Mouse (Mus musculus): Measurements from ENCODE around the gene Cd247. TPM values are rescaled to one million over a fixed set of nuclear protein-coding genes. Genes with fewer than 3 reads are reported as not detected.

Gene Cd247
- polyA plus RNA-seq, 1 experiment, result 0.29 TPM

DNA sequence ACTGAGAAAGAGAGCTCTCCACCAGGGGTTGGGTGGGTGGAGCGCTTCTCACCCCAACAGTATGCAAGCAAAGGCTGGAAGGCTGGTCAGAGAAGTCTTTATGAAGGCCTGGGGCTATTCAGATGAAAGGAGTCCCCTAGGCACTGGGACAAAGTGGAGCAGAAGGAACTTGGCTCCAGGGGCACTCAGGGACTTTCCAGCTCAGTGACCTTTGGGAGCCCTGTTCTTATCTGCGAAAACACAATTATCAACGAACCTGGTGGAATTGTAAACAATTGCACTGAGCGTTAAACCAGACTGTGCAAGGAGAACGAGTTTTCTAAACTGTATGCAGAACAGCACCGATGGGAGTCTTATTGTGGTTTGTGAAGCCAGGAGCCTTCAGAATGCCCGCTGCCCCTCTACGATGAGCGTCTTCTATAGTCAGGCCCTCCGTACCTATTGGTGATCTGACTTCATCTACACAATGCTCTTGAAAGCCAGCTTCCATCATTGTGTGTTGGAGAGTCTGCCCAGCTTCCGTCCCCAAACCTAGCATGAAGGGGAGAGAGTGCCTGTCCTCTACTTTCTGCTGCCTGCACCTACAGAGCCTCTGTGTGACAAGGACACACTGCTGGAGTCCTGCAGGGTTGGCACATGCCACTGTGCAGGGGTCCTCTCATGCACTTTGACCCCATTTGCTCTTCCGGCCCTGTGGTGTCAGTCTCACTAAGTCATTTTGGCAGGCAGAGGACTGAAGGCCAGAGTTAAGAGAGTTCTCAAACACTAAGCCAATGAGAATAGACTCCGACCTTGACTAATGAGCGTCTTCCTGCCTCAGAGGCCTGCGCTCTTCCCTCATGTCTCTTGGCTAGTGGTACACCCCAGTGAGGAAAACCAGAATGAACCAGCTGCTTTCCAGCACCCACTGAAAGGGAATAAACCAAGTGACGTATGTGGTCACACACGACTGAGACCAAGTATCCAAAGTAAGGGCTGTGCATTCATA lies 61.3 kb downstream of the Cd247 start:
- no peaks in the 10 kb centered on the region; the same call in 1 of the 2 replicates for H3K27me3 ChIP-seq (ENCODE audit: control insufficient read depth, insufficient read depth, low read length)
- TF ChIP-seq CTCF (IDR thresholded peaks at IDR 0.05; ENCODE audit: borderline replicate concordance, insufficient read depth, low read depth, low read length) (no peak), POLR2A (IDR thresholded peaks at IDR 0.05; ENCODE audit: borderline replicate concordance, insufficient read depth, low read length) (no peak)
- DNase-seq, result no peak
- H3K4me3 ChIP-seq (replicated peaks; ENCODE audit: insufficient read depth, low read depth, low read length), result no peak overlapping the region
- H3K4me1 ChIP-seq (ENCODE audit: control insufficient read depth, insufficient read depth, low read length), result no peaks in the 10 kb centered on the region
- WGBS, result 88% methylated on average over 17 of the region's 17 CpGs
- no peak overlapping the region for H3K27ac ChIP-seq (ENCODE audit: insufficient read depth, low read length)

DNA sequence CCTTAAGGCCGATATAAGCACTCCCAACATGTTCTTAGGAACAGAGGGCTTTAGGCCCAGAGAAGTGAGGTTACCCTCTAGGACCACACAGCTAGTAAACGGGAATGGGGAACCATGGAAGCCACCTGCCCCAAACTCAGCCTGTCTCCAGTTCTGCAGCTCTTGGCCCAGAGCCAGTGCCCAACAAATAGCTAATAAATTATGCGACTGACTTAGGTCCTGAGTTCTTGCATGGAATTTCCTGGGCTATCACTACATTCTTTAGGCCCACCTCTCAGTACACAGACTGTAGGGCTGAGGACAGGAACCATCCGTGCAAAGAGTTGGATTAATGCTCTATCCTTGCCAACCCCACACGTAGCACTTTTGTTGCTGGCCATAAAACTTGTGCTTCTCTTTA lies 63.6 kb downstream of the Cd247 start:
- WGBS, result 48% methylated on average over 5 of the region's 5 CpGs
- DNase-seq, result no peak
- H3K4me3 ChIP-seq (replicated peaks; ENCODE audit: insufficient read depth, low read depth, low read length), result no peak overlapping the region
- H3K4me1 ChIP-seq (ENCODE audit: control insufficient read depth, insufficient read depth, low read length), result no peaks in the 10 kb centered on the region
- H3K27ac ChIP-seq (ENCODE audit: insufficient read depth, low read length), result no peak overlapping the region
- H3K27me3 ChIP-seq (ENCODE audit: control insufficient read depth, insufficient read depth, low read length), result no peaks in the 10 kb centered on the region
- TF ChIP-seq CTCF (IDR thresholded peaks at IDR 0.05; ENCODE audit: borderline replicate concordance, insufficient read depth, low read depth, low read length) (no peak), POLR2A (IDR thresholded peaks at IDR 0.05; ENCODE audit: borderline replicate concordance, insufficient read depth, low read length) (no peak)

DNA sequence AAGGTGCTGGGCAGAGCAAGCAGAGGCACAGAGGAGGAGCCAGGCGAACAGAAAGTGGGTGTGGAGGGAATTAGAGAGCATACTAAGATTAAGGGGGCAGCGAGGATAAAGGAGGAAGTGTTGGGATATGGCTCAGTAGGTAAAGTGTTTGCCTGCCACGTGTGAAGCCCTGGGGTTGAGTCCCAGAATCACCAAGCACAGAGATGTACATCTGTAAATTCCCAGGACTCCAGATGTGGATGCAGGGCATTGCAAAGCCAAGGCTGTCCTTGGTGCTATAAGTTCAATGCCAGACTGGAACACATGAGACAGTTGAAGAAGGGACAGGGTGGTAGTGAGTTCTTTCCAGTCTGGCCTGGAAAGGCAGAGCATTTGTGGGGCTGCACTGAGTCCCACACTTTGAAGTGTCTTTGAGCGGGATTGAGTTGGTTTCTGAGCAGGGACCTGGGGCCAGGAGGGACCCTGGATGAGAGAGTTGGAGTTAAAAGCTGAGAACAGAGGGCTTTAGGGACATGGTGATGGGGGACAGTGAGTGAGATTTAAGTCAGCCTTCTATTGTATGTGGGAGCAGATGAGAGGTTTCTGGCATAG lies 64.7 kb downstream of the Cd247 start:
- 74% methylated on average over 4 of the region's 4 CpGs for WGBS
- Histone ChIP-seq H3K27ac (ENCODE audit: insufficient read depth, low read length) (no peak overlapping the region), H3K27me3 (ENCODE audit: control insufficient read depth, insufficient read depth, low read length) (no peaks in the 10 kb centered on the region), H3K4me3 (replicated peaks; ENCODE audit: insufficient read depth, low read depth, low read length) (no peak overlapping the region), H3K4me1 (ENCODE audit: control insufficient read depth, insufficient read depth, low read length) (no peaks in the 10 kb centered on the region)
- TF ChIP-seq POLR2A (IDR thresholded peaks at IDR 0.05; ENCODE audit: borderline replicate concordance, insufficient read depth, low read length) (no peak), CTCF (IDR thresholded peaks at IDR 0.05; ENCODE audit: borderline replicate concordance, insufficient read depth, low read depth, low read length) (no peak)
- DNase-seq, result no peak

DNA sequence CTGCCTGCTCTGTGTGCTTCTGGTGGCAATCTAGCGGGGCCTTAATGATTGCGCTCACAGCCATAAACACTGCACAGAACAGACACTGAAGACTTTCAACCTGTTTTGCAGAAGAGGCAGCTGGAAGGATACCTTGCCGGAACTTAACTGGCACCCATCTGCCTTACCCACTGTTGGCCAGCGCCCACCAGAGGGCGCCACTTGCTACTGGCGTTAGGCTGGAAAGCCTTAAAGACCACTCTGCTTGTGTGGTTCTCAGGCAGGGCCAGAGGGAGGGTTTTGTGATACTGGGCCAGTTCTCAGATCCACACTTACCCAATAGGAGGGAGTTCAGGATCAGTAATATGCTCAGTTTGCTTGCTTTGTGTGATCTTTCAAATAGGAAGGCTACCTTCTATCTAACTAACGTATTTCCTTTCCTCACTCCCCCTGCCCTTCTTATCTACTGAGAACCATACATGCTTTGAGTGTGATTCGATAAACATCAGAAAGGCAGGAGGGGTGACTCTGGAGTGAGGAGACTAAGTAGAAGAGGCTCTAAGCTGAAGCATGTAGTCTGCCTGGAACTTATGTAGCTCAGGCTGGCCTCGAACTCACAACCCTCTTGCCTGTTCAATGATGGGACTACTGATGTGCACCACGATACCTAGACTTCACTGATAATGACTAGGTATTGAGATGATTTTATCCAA lies 65.4 kb downstream of the Cd247 start:
- Histone ChIP-seq H3K27ac (ENCODE audit: insufficient read depth, low read length) (no peak overlapping the region), H3K27me3 (ENCODE audit: control insufficient read depth, insufficient read depth, low read length) (no peaks in the 10 kb centered on the region), H3K4me3 (replicated peaks; ENCODE audit: insufficient read depth, low read depth, low read length) (no peak overlapping the region), H3K4me1 (ENCODE audit: control insufficient read depth, insufficient read depth, low read length) (no peaks in the 10 kb centered on the region)
- no peak for TF ChIP-seq POLR2A (IDR thresholded peaks at IDR 0.05; ENCODE audit: borderline replicate concordance, insufficient read depth, low read length)
- peak; percentile 84 for TF ChIP-seq CTCF (IDR thresholded peaks at IDR 0.05; ENCODE audit: borderline replicate concordance, insufficient read depth, low read depth, low read length)
- WGBS, result 64% methylated on average over 10 of the region's 10 CpGs
- DNase-seq, result peak; percentile 50 to 70

DNA sequence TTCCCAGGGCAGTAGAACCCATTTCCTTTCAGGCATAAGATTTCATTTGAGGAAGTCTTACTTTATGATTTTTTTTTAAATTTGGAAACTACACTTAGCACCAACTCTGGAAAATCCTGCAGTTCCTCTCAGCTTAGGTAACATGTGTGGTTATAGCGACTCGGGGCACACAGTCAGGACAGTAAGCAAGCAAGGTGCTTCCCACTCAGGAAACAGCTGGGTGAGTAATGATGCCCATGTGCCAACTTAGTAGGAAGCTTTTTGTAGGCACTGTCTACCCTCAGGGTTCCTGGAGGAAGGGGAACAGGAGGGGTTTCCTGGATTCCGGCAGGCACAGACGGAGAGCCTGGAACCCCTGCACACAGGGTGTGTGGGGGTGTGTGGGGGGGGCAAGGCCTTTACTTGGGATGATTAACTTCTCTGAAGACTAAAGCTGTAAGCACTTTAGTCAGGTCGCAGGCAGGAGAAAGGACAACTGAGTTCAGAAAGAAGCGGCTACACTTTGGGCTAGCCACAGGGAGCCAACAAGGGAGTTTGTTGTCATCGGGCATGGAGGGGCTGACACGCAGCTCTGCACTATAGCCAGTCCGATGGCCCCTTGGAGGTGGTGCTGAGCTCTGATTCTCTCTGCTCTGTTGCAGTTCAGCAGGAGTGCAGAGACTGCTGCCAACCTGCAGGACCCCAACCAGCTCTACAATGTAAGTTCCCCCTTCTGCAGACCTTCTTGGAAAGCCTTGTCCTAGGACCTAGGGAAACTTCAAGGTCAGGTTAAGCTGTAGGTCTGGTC lies 67.5 kb downstream of the Cd247 start:
- TF ChIP-seq POLR2A (IDR thresholded peaks at IDR 0.05; ENCODE audit: borderline replicate concordance, insufficient read depth, low read length) (no peak), CTCF (IDR thresholded peaks at IDR 0.05; ENCODE audit: borderline replicate concordance, insufficient read depth, low read depth, low read length) (no peak)
- Histone ChIP-seq H3K4me1 (ENCODE audit: control insufficient read depth, insufficient read depth, low read length) (no peaks in the 10 kb centered on the region), H3K27ac (ENCODE audit: insufficient read depth, low read length) (no peak overlapping the region), H3K4me3 (replicated peaks; ENCODE audit: insufficient read depth, low read depth, low read length) (no peak overlapping the region), H3K27me3 (ENCODE audit: control insufficient read depth, insufficient read depth, low read length) (no peaks in the 10 kb centered on the region)
- no peak for DNase-seq
- 52% methylated on average over 9 of the region's 9 CpGs for WGBS

DNA sequence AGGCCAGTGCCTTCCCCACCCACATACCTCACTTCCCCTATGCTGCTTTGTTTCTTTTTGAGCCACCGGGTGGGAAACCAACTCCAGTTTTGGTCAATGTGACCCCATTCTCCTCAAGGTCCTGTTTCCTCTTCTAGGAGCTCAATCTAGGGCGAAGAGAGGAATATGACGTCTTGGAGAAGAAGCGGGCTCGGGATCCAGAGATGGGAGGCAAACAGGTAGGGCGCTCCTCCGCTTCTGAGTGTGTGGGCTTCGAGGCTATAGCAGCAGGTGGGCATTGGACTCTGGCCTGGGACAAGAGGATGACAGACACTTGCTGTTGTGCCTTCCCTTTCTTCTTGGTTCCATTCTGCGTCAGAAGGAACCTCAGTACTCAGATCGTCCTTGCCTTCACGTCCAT lies 68.8 kb downstream of the Cd247 start:
- no peaks in the 10 kb centered on the region for H3K4me1 ChIP-seq (ENCODE audit: control insufficient read depth, insufficient read depth, low read length)
- 86% methylated on average over 11 of the region's 11 CpGs for WGBS
- TF ChIP-seq CTCF (IDR thresholded peaks at IDR 0.05; ENCODE audit: borderline replicate concordance, insufficient read depth, low read depth, low read length) (no peak), POLR2A (IDR thresholded peaks at IDR 0.05; ENCODE audit: borderline replicate concordance, insufficient read depth, low read length) (no peak)
- no peak overlapping the region for H3K4me3 ChIP-seq (replicated peaks; ENCODE audit: insufficient read depth, low read depth, low read length)
- no peak overlapping the region for H3K27ac ChIP-seq (ENCODE audit: insufficient read depth, low read length)
- no peaks in the 10 kb centered on the region for H3K27me3 ChIP-seq (ENCODE audit: control insufficient read depth, insufficient read depth, low read length)
- DNase-seq, result no peak

DNA sequence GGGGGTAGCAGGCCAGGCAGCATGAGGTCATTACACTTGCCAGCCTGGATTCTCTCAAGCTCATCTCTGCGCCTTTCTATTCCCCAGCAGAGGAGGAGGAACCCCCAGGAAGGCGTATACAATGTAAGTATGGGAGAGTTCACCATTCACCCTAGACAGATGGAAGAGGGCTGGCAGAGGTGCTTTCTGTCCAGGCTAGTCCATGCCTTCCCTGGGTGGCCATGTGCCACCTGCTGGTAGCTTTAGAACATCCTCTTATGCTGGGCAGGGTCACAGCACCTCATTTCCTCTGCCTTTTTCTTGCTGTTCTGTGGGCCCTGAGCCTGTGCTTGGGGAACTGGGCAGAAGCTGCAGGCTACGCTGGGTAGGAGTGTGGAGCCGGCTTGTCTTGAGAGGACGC lies 69.9 kb downstream of the Cd247 start:
- WGBS, result 78% methylated on average over 5 of the region's 5 CpGs
- Histone ChIP-seq H3K4me3 (replicated peaks; ENCODE audit: insufficient read depth, low read depth, low read length) (no peak overlapping the region), H3K4me1 (ENCODE audit: control insufficient read depth, insufficient read depth, low read length) (no peaks in the 10 kb centered on the region), H3K27me3 (ENCODE audit: control insufficient read depth, insufficient read depth, low read length) (no peaks in the 10 kb centered on the region), H3K27ac (ENCODE audit: insufficient read depth, low read length) (no peak overlapping the region)
- no peak for DNase-seq
- no peak for TF ChIP-seq CTCF (IDR thresholded peaks at IDR 0.05; ENCODE audit: borderline replicate concordance, insufficient read depth, low read depth, low read length)
- no peak for TF ChIP-seq POLR2A (IDR thresholded peaks at IDR 0.05; ENCODE audit: borderline replicate concordance, insufficient read depth, low read length)

Data from cerebellum, adult 2 months (tissue).